Mouse (Mus musculus) MEL (cell line): ENCODE measurements around the gene Cyp1a1.

Experiments used
- HCFC1 ChIP-seq: IDR thresholded peaks from 2 replicates; pipeline ENCODE4 v1.6.1; 2012; ENCODE audit warnings: low read depth, mild to moderate bottlenecking, inconsistent platforms, low read length, improper control_type of control experiment, moderate library complexity
- MAFK ChIP-seq: IDR thresholded peaks from 2 replicates; pipeline ENCODE4 v1.6.1; 2011; ENCODE audit warnings: low read depth, mild to moderate bottlenecking, low read length, improper control_type of control experiment, borderline replicate concordance
- RCOR1 ChIP-seq: IDR thresholded peaks from 2 replicates; pipeline ENCODE4 v1.6.1; 2012; ENCODE audit warnings: low read depth, mild to moderate bottlenecking, inconsistent platforms, low read length, improper control_type of control experiment
- ZMIZ1 ChIP-seq: IDR thresholded peaks from 2 replicates; pipeline ENCODE4 v1.6.1; 2012; ENCODE audit warnings: low read depth, mild to moderate bottlenecking, inconsistent platforms, low read length, improper control_type of control experiment, moderate library complexity

DNA sequence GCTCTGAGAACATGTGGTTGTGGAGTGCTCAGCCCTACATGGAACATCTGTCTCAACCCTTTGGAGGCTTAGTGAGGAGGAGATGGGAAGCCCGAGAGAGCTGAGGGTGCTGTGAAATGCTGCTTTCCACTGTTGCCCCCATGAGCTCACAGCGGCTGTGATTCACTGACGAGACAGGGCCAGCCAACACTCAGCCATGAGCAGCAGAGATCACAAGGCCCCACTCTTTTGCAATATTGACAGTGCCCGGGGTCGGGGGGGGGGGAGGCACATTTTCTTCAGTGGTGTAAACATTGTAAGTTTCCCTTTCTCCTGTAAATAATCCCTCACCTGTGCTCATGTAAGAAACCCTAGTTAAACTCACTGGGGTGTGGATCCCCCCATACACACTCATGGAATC, 16.2 kb upstream of the Cyp1a1 start:
- TF ChIP-seq RCOR1 (no peak), HCFC1 (no peak), MAFK (no peak), ZMIZ1 (no peak)
